Mouse (Mus musculus) stomach, embryonic 14.5 days (tissue): ENCODE results near the gene Maml3. TPM values are rescaled to one million over a fixed set of nuclear protein-coding genes. Genes with fewer than 3 reads are reported as not detected.

Experiments used
- ATAC-seq: fragments of 200-750 bp; cut with Nextera tagmentation; 2 replicates; pipeline ENCODE4 v1.8.0; 2017; ENCODE audit warnings: low read depth, moderate TSS enrichment; ENCODE audit not compliant: insufficient number of reproducible peaks, insufficient read depth, low FRiP score
- H3K27ac ChIP-seq: fragments of 300-500 bp; sonication (generic); 2 replicates; pipeline ENCODE4 v1.5.1; 2014; ENCODE audit warnings: mild to moderate bottlenecking, low read length, moderate library complexity, mixed read lengths
- H3K27me3 ChIP-seq: fragments of 300-500 bp; sonication (generic); 2 replicates; pipeline ENCODE4 v1.6.1; 2014; ENCODE audit warnings: low read length, control low read depth, mixed read lengths; ENCODE audit not compliant: control insufficient read depth, insufficient read depth
- H3K36me3 ChIP-seq: fragments of 300-500 bp; sonication (generic); 2 replicates; pipeline ENCODE4 v1.6.1; 2014; ENCODE audit warnings: mild to moderate bottlenecking, control low read depth, low read length, moderate library complexity, mixed read lengths; ENCODE audit not compliant: control insufficient read depth, insufficient read depth
- H3K4me1 ChIP-seq: fragments of 300-500 bp; sonication (generic); 2 replicates; pipeline ENCODE4 v1.6.1; 2014; ENCODE audit warnings: low read length, control low read depth, mixed read lengths; ENCODE audit not compliant: control insufficient read depth, insufficient read depth
- H3K4me2 ChIP-seq: fragments of 300-500 bp; sonication (generic); replicated peaks from 2 replicates; pipeline ENCODE4 v1.6.1; 2014; ENCODE audit warnings: low read depth, low read length, control low read depth
- H3K4me3 ChIP-seq: fragments of 300-500 bp; sonication (generic); 2 replicates; pipeline ENCODE4 v1.5.1; 2014; ENCODE audit warnings: low read depth, low read length, control low read depth
- H3K9ac ChIP-seq: fragments of 300-500 bp; sonication (generic); replicated peaks from 2 replicates; pipeline ENCODE4 v1.6.1; 2014; ENCODE audit warnings: low read depth, mild to moderate bottlenecking, control low read depth, low read length, moderate library complexity, mixed read lengths
- H3K9me3 ChIP-seq: fragments of 300-500 bp; sonication (generic); 2 replicates; pipeline ENCODE4 v1.6.1; 2016; ENCODE audit warnings: low read depth, low read length, control low read depth; ENCODE audit not compliant: control insufficient read depth
- WGBS: fragments of 180-500 bp; shearing (Covaris S2); extraction: QIAGEN DNeasy Blood & Tissue Kit; methylation state at CpG from one replicate; pipeline ENCODE4 v1.1.7; 2014; 5-methylcytosine and 5-hydroxymethylcytosine counted together
- polyA plus RNA-seq: library from polyadenylated mRNA; unstranded; fragments of >200 nt; fragmentation: Nextera tagmentation; extraction: Ambion mirVana; gene quantifications from 2 replicates; pipeline ENCODE4 v1.2.1, GENCODE M21; 2014

Maml3 gene
- polyA plus RNA-seq, 1 experiment from 2014 or later = 9.3 TPM

- Histone ChIP-seq H3K9me3 (no peaks in the 10 kb centered on the region), H3K36me3 (no peaks in the 10 kb centered on the region), H3K27me3 (no peaks in the 10 kb centered on the region), H3K4me1 (peaks cover 30% of the 10 kb centered on the region), H3K9ac (no peak overlapping the region), H3K4me3 (no peak overlapping the region), H3K27ac (peak overlapping the region; percentile 66), H3K4me2 (no peak overlapping the region)
- 19% methylated on average over 14 of the region's 14 CpGs for WGBS
- no peak for ATAC-seq
Measured at GRCm38 (mm10) chr3:52033857-52034588, 70.9 kb downstream of the Maml3 start.

GRCm38 (mm10) chr3:52031327-52031726 lies 73.5 kb downstream of the Maml3 start:
- H3K9ac ChIP-seq = no peak overlapping the region
- H3K27ac ChIP-seq = no peak overlapping the region
- no peak overlapping the region for H3K4me2 ChIP-seq
- peaks cover 30% of the 10 kb centered on the region for H3K4me1 ChIP-seq
- H3K4me3 ChIP-seq = no peak overlapping the region
- ATAC-seq = no peak
- no peaks in the 10 kb centered on the region for H3K9me3 ChIP-seq
- H3K27me3 ChIP-seq = no peaks in the 10 kb centered on the region
- H3K36me3 ChIP-seq = no peaks in the 10 kb centered on the region

- H3K9ac ChIP-seq = no peak overlapping the region
Measured at GRCm38 (mm10) chr3:52030114-52030513, 74.8 kb downstream of the Maml3 start.

GRCm38 (mm10) chr3:52029661-52030081 lies 75.2 kb downstream of the Maml3 start:
- no peaks in the 10 kb centered on the region for H3K27me3 ChIP-seq
- peak overlapping the region; percentile 29 for H3K4me2 ChIP-seq
- WGBS = 25% methylated on average over 12 of the region's 12 CpGs
- no peak overlapping the region for H3K27ac ChIP-seq
- no peak for ATAC-seq
- peak overlapping the region; percentile 7; the same call in 1 of the 2 replicates for H3K4me3 ChIP-seq
- peaks cover 22% of the 10 kb centered on the region for H3K4me1 ChIP-seq
- H3K9me3 ChIP-seq = no peaks in the 10 kb centered on the region
- no peaks in the 10 kb centered on the region for H3K36me3 ChIP-seq
- H3K9ac ChIP-seq = no peak overlapping the region

More at GRCm38 (mm10) chr3:52030114-52030513, 74.8 kb downstream of the Maml3 start:
- no peaks in the 10 kb centered on the region for H3K36me3 ChIP-seq
- no peak overlapping the region for H3K27ac ChIP-seq
- H3K4me1 ChIP-seq = peaks cover 23% of the 10 kb centered on the region
- ATAC-seq = no peak; the same call in 1 of the 2 replicates
- no peaks in the 10 kb centered on the region for H3K9me3 ChIP-seq
- WGBS = 33% methylated on average over 10 of the region's 10 CpGs
- peak overlapping the region; percentile 7; the same call in 1 of the 2 replicates for H3K4me3 ChIP-seq
- H3K27me3 ChIP-seq = no peaks in the 10 kb centered on the region
- peak overlapping the region; percentile 29 for H3K4me2 ChIP-seq

- WGBS = 45% methylated on average over 7 of the region's 7 CpGs
- H3K4me1 ChIP-seq = peaks cover 6% of the 10 kb centered on the region; the same call in 1 of the 2 replicates
- no peaks in the 10 kb centered on the region for H3K27me3 ChIP-seq
- no peak overlapping the region for H3K4me2 ChIP-seq
- H3K9me3 ChIP-seq = no peaks in the 10 kb centered on the region
- H3K9ac ChIP-seq = no peak overlapping the region
- peak overlapping the region; percentile 22; the same call in 1 of the 2 replicates for H3K27ac ChIP-seq
- H3K36me3 ChIP-seq = no peaks in the 10 kb centered on the region
- ATAC-seq = peak; percentile 83
- H3K4me3 ChIP-seq = no peak overlapping the region
Measured at GRCm38 (mm10) chr3:52027972-52028371, 76.9 kb downstream of the Maml3 start.

GRCm38 (mm10) chr3:52022486-52022885 lies 82.4 kb downstream of the Maml3 start:
- Histone ChIP-seq H3K4me1 (no peaks in the 10 kb centered on the region), H3K4me2 (no peak overlapping the region), H3K9me3 (no peaks in the 10 kb centered on the region), H3K27me3 (no peaks in the 10 kb centered on the region), H3K27ac (no peak overlapping the region), H3K9ac (no peak overlapping the region), H3K36me3 (no peaks in the 10 kb centered on the region), H3K4me3 (no peak overlapping the region)
- ATAC-seq = no peak
- 57% methylated on average over 7 of the region's 7 CpGs for WGBS

- 0 out of 2 replicates have a peak, but pooled peaks cover 2% of the 10 kb centered on the region for H3K4me1 ChIP-seq
- no peak overlapping the region for H3K9ac ChIP-seq
- no peaks in the 10 kb centered on the region for H3K27me3 ChIP-seq
- no peak overlapping the region for H3K27ac ChIP-seq
- no peak overlapping the region for H3K4me2 ChIP-seq
- no peaks in the 10 kb centered on the region for H3K9me3 ChIP-seq
- 83% methylated on average over 5 of the region's 5 CpGs for WGBS
- no peak for ATAC-seq
- H3K36me3 ChIP-seq = no peaks in the 10 kb centered on the region
- no peak overlapping the region for H3K4me3 ChIP-seq
Measured at GRCm38 (mm10) chr3:52018103-52018439, 86.8 kb downstream of the Maml3 start.

- H3K9me3 ChIP-seq = no peaks in the 10 kb centered on the region
- no peak overlapping the region for H3K4me3 ChIP-seq
- H3K4me1 ChIP-seq = 0 out of 2 replicates have a peak, but pooled peaks cover 2% of the 10 kb centered on the region
- WGBS = 64% methylated on average over 17 of the region's 17 CpGs
- H3K9ac ChIP-seq = no peak overlapping the region
- H3K27me3 ChIP-seq = no peaks in the 10 kb centered on the region
- H3K27ac ChIP-seq = no peak overlapping the region
- no peak for ATAC-seq
- H3K36me3 ChIP-seq = no peaks in the 10 kb centered on the region
- H3K4me2 ChIP-seq = no peak overlapping the region
Measured at GRCm38 (mm10) chr3:52017439-52018102, 87.3 kb downstream of the Maml3 start.
